Mouse (Mus musculus) NIH3T3 (cell line): ENCODE measurements around the gene Dmap1.

Experiments
- DNase-seq: peaks from one replicate; pipeline ENCODE4 v3.0.0-alpha.2; 2012; ENCODE audit warnings: low read depth

Dmap1 gene

DNA sequence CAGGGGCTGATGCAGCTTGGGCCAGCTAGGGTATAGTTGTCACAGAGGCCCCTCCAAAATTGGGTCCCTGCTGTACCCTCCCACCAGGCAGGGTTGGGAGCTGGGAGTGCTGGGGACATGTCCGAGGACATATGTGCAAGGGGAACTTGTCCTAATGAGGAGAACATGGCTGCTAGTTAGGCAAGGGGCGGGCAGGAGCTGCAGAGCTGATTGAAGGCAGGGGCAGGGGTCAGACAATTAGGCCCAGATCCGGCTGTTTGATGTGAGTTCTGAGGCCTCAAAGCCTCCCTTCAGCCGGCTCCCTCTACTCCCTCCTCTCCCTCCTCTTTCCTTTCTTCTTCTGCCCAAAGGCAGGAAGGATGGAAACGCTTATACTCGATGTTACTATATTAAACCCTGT, 25.1 kb downstream of the Dmap1 start:
- DNase-seq = no peak

- DNase-seq = no peak
Observed at GRCm38 (mm10) chr4:117655500-117655863, 26.6 kb downstream of the Dmap1 start.

DNA sequence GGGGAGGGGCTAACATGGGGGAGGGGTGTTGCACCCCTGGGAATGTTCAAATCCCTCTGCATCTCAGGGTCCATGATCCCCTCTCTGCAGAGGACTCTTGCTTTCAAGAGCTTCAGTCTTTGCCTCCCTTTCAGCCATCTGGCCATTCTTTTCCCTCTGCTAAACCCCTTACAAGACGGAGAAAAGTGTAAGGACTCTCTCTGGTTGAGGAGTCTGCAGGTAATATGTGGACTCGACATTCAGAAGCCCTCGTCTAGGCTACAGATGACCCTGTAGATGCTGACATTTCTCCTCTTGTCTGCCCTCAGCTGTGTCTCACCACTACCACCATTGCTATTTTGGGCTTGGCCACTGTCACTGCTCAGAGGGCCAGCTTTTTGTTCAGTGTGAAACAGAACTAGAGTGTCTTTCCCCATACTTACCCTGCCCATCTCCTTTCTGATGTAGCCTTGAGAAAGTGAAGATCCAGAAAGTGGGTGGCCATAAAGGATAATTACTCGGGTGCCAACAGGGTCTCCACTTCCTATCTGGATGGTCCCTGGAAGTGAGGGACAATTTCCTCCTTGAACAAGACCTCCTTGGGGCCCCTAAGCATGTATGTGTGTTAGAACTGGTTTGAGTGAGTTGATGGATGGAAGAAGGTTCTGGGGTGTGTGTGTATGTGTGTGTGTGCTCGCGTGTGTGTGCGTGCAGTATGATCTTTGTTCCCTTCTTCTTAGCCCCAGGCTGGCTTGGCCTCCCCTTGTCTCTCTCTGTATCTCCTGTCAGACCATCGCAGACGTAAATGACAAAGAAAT, 27.2 kb downstream of the Dmap1 start:
- no peak for DNase-seq

GRCm38 (mm10) chr4:117654016-117654702, 27.9 kb downstream of the Dmap1 start:
- no peak for DNase-seq

GRCm38 (mm10) chr4:117652727-117653126, 29.3 kb downstream of the Dmap1 start:
- no peak for DNase-seq

DNA sequence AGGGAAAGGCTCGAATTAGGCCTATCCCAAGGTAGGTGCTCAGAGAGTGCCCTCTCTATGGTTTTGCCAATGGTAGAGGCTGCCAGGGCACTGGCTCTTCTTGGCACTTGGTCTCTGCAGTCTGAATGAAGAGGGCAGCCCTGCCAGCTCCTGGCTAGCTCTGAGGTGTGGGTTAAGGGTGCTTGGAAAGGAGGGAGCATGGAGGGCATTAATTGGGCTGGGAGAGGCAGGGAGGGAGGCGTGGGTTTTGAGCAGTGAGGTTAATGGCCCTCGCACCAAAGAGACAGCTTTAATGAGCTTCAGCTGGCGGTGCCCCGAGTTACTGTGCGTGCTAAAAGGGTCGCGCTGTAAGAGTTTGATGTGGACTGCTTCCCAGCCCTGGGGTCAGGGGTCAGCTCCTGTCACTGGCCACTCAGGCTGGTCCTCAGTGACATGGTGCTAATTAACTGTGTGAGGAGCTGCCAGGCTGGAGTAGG, 30.4 kb downstream of the Dmap1 start:
- DNase-seq = no peak

- no peak for DNase-seq
Observed at GRCm38 (mm10) chr4:117646926-117647755, 34.9 kb downstream of the Dmap1 start.

DNA sequence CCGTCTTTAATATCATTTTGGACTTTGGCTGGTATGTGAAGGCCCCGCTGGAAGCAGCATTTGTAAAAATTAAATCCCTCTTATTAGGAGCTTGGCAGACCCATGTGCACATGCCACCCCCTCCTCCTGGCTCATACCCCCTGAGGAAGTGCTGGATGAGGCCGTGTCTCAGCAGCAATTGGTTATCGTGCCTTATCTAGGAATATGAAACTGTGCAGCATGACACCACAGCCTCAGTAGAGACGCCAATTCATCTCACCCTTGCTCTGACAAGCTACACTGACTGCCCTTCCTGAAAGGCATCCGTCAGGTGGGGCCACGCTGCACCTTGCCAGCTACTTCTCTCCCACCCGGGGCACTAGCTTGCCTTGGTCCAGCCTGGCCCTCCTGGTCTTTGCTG, 35.6 kb downstream of the Dmap1 start:
- no peak for DNase-seq

DNA sequence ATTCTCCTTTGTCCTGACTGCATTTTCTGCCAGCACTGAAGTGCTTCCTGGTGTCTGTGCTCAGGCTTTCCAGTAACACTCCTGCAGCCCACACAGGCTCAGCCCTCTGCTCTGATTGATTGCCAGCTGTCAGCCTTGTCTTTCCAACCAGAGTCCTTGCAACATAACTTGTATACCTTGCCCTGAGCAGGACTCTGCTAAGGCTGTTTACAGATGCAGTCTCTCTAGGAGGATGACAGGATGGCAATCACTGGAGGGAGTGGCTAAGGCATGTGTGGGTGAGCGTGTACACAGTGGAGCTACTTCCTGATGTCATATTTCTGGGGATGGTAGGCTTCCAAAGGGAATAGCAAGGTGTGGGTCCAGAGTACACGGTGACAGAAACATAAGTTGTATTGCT, 36.2 kb downstream of the Dmap1 start:
- DNase-seq = peak; percentile 12

GRCm38 (mm10) chr4:117645031-117645435, 37.0 kb downstream of the Dmap1 start:
- no peak for DNase-seq

- DNase-seq = peak; percentile 66
Observed at GRCm38 (mm10) chr4:117641804-117642203, 40.3 kb downstream of the Dmap1 start.

DNA sequence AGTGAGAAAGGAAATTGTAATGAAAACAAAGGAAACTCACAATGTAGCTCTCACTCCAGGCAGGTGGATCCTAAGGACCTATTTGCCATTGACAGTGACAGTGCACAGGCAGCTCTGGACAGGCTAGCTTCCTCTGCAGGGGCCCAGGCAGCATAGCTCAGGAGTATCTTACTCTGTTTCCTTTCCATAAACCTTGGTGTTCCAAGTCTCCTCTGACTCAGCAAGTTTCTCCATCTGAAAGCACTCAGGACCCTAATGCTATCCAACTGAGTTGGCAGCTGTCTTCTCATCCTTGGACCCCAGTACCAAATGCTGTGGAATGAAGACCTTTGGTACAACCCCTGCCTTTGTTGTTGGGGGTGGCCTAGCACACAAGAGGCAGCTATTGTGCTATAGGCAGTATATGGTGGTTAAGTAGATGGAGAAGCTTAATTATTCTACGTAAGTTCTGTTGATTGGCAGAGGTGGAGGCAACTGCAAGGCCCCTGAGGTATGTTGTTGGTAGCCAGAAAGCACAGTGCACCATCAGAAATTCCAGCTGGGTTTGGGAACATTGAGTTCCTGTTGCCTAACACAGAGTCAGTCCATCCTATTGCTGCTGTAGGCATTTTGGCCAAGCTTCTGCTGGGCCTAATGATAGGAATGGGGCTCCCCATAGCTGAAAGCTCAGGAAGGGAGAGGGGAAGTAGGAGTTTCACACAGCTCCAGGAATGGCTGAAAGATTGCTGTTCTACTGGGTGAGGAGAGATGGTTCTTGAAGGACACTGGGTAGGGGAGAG, 41.0 kb downstream of the Dmap1 start:
- DNase-seq = peak; percentile 68

GRCm38 (mm10) chr4:117636891-117637613, 45.0 kb downstream of the Dmap1 start:
- no peak for DNase-seq

DNA sequence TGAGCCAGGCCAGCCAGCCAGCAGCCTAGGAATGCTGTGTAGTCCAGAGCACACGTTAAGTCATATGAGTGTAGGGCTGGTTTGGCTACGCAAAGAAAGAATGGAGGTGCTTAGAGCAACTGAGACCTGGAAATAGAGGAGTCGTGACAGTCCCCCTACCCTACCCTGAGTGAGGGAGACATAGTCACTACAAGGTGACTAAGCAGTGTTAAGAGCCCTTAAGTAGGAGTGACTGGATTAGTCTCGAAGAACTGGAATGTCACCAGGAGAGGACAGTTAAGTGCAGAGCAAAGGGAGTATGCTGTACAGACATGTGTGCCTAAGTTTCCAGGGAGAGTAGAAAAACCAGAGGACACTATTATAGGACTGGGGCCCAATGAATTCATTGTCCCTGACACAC, 45.9 kb downstream of the Dmap1 start:
- DNase-seq = no peak

GRCm38 (mm10) chr4:117634642-117635041, 47.4 kb downstream of the Dmap1 start:
- DNase-seq = no peak

GRCm38 (mm10) chr4:117633527-117633926, 48.5 kb downstream of the Dmap1 start:
- no peak for DNase-seq

DNA sequence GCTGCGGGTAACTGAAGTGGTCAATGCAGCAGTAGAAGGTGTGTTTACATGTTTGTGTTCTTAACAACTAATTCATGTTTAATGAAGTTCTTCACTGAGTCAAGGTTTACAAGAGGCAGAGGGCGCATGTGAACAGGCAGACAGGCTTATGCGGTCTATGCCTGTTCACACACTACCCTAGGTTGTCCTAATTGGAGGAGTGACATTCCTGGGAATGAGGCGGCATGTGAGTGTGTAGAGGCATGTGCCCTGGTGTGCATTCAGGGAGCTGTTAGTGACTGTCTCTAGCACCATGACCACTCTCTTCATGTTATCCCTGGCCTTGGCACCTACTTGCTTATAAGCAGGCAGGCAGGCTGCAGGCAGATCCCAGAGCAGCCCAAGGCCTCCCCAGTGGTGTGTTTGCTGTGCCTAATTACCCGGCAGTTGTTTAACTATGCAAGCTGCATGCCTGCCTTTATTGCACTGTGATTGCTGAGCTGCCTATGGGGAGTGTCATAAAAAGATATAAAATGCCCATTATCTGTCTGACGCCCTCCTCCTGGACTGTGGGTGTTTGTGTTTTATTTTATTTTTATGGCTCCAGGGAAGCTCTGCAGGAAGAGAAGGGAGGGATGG, 51.9 kb downstream of the Dmap1 start:
- DNase-seq = no peak

DNA sequence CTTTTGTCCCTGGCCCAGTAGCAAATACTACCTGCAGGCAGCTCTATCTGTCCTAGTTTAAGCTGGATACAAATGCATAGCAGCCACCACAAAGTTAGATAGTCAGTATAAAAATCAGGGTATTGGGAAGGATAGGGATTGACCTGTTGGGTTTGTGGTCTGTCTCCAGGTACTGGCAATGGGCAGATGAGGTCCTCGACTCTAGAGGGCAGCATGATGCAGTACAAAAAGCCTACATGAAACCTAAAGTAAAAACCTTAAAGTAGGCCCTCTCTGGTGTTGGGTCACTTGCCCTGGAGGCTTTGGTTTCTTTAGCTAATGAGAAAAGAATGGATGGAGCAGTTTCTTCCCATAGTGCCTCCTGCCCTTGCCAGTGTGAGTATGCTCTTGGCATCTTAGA, 53.6 kb downstream of the Dmap1 start:
- DNase-seq = peak; percentile 42
